Mouse (Mus musculus): ENCODE results near the gene Srd5a1. TPM values are rescaled to one million over a fixed set of nuclear protein-coding genes. Genes with fewer than 3 reads are reported as not detected.
"Not testable (repeated sequence)": the region's sequence is repeated elsewhere in the genome, so short reads cannot be mapped to it uniquely, and the experiment has no call there.

The Srd5a1 gene
- polyA plus RNA-seq, 1 experiment, result 4.7 TPM

GRCm38 (mm10) chr13:69638108-69638626 is 26.9 kb upstream of the Srd5a1 start:
- Histone ChIP-seq H3K4me3 (ENCODE audit: insufficient read depth, poor library complexity, severe bottlenecking) (no peak overlapping the region), H3ac (ENCODE audit: control insufficient read depth, insufficient read length, low read depth) (no peak overlapping the region), H3K79me3 (ENCODE audit: low read depth) (peaks cover 2% of the 10 kb centered on the region), H3K79me2 (ENCODE audit: control insufficient read depth, insufficient read depth) (no peaks in the 10 kb centered on the region), H3K36me3 (ENCODE audit: control insufficient read depth, insufficient read depth) (peaks cover 68% of the 10 kb centered on the region), H3K27me3 (ENCODE audit: control insufficient read depth, insufficient read depth, insufficient read length) (no peaks in the 10 kb centered on the region)
- TF ChIP-seq CEBPB (IDR thresholded peaks at IDR 0.05; ENCODE audit: low read depth) (no peak), MYOG (IDR thresholded peaks at IDR 0.05; ENCODE audit: control insufficient read depth, extremely low read depth, insufficient read length) (no peak)

DNA sequence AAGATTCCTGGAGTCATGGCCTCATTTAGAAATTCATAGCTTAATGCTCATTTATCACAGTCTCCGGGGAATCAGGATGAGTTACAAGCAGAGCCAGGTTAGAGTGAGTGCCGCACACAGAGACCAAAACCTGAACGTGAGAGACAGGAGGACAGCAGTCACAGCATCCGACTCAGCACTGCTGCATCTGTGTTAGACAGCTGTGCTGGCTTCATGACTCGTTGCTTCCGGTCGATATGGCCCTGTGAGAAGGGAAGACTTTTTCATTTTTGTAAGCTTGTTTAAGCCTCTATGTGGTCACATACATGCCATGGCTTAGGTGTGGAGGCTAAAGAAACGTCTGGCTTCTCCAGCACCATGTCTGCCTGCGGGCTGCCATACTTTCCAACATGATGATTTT is 26.4 kb upstream of the Srd5a1 start:
- no peak for TF ChIP-seq USF1 (IDR thresholded peaks at IDR 0.05; ENCODE audit: low read depth)
- TF ChIP-seq CEBPB (IDR thresholded peaks at IDR 0.05; ENCODE audit: low read depth), result no peak
- TF ChIP-seq CTCF (IDR thresholded peaks at IDR 0.05; ENCODE audit: control insufficient read depth, insufficient read depth, insufficient read length), result no peak
- no peak for TF ChIP-seq MYOG (IDR thresholded peaks at IDR 0.05; ENCODE audit: control insufficient read depth, extremely low read depth, insufficient read length)
- TF ChIP-seq FOSL1 (IDR thresholded peaks at IDR 0.05; ENCODE audit: insufficient read depth, low read length, poor library complexity, severe bottlenecking), result no peak
- TF ChIP-seq MYOD1 (IDR thresholded peaks at IDR 0.05; ENCODE audit: control insufficient read depth, insufficient read length, low read depth), result no peak
- peaks cover 72% of the 10 kb centered on the region for H3K36me3 ChIP-seq (ENCODE audit: control insufficient read depth, insufficient read depth)
- H3K4me3 ChIP-seq (ENCODE audit: insufficient read depth, poor library complexity, severe bottlenecking), result no peak overlapping the region
- peaks cover 2% of the 10 kb centered on the region for H3K79me3 ChIP-seq (ENCODE audit: low read depth)
- no peaks in the 10 kb centered on the region for H3K27me3 ChIP-seq (ENCODE audit: control insufficient read depth, insufficient read depth, insufficient read length)
- no peaks in the 10 kb centered on the region for H3K79me2 ChIP-seq (ENCODE audit: control insufficient read depth, insufficient read depth)
- H3ac ChIP-seq (ENCODE audit: control insufficient read depth, insufficient read length, low read depth), result no peak overlapping the region

DNA sequence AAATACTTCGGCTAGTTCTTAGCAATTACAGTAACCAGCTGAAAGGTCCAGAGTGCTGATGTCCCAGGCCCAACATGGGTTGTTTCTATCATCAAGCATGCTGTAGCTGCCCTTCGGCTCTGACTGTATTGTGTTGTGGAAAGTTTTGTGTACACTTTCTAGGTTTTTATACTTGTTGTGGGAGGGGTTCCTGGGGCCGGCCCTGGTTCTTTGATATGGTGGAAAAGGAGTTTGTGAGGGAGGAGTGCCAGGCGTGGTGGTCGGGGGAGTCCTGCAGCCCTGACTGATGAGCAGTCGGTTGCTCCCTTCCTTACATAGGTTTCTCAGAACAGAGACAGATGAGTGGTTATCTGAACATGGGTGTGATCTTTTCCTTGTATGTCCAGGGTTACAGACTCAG is 25.6 kb upstream of the Srd5a1 start:
- H3K36me3 ChIP-seq (ENCODE audit: control insufficient read depth, insufficient read depth), result peaks cover 80% of the 10 kb centered on the region
- TF ChIP-seq MYOG (IDR thresholded peaks at IDR 0.05; ENCODE audit: control insufficient read depth, extremely low read depth, insufficient read length) (no peak), USF1 (IDR thresholded peaks at IDR 0.05; ENCODE audit: low read depth) (no peak), CTCF (IDR thresholded peaks at IDR 0.05; ENCODE audit: control insufficient read depth, insufficient read depth, insufficient read length) (no peak), FOSL1 (IDR thresholded peaks at IDR 0.05; ENCODE audit: insufficient read depth, low read length, poor library complexity, severe bottlenecking) (no peak), CEBPB (IDR thresholded peaks at IDR 0.05; ENCODE audit: low read depth) (no peak), MAX (IDR thresholded peaks at IDR 0.05) (no peak), MYOD1 (IDR thresholded peaks at IDR 0.05; ENCODE audit: control insufficient read depth, insufficient read length, low read depth) (no peak)
- no peak overlapping the region for H3ac ChIP-seq (ENCODE audit: control insufficient read depth, insufficient read length, low read depth)
- no peaks in the 10 kb centered on the region for H3K79me2 ChIP-seq (ENCODE audit: control insufficient read depth, insufficient read depth)
- no peak overlapping the region for H3K4me3 ChIP-seq (ENCODE audit: insufficient read depth, poor library complexity, severe bottlenecking)
- H3K27me3 ChIP-seq (ENCODE audit: control insufficient read depth, insufficient read depth, insufficient read length), result no peaks in the 10 kb centered on the region
- peaks cover 2% of the 10 kb centered on the region for H3K79me3 ChIP-seq (ENCODE audit: low read depth)

GRCm38 (mm10) chr13:69636375-69636774 is 25.1 kb upstream of the Srd5a1 start:
- TF ChIP-seq CTCF (IDR thresholded peaks at IDR 0.05; ENCODE audit: control insufficient read depth, insufficient read depth, insufficient read length) (no peak), USF1 (IDR thresholded peaks at IDR 0.05; ENCODE audit: low read depth) (no peak), MYOD1 (IDR thresholded peaks at IDR 0.05; ENCODE audit: control insufficient read depth, insufficient read length, low read depth) (no peak), FOSL1 (IDR thresholded peaks at IDR 0.05; ENCODE audit: insufficient read depth, low read length, poor library complexity, severe bottlenecking) (no peak), CEBPB (IDR thresholded peaks at IDR 0.05; ENCODE audit: low read depth) (no peak), MAX (IDR thresholded peaks at IDR 0.05) (no peak), MYOG (IDR thresholded peaks at IDR 0.05; ENCODE audit: control insufficient read depth, extremely low read depth, insufficient read length) (no peak)
- Histone ChIP-seq H3K79me3 (ENCODE audit: low read depth) (peaks cover 2% of the 10 kb centered on the region), H3K36me3 (ENCODE audit: control insufficient read depth, insufficient read depth) (peaks cover 84% of the 10 kb centered on the region), H3K27me3 (ENCODE audit: control insufficient read depth, insufficient read depth, insufficient read length) (no peaks in the 10 kb centered on the region), H3K4me3 (ENCODE audit: insufficient read depth, poor library complexity, severe bottlenecking) (no peak overlapping the region), H3ac (ENCODE audit: control insufficient read depth, insufficient read length, low read depth) (no peak overlapping the region), H3K79me2 (ENCODE audit: control insufficient read depth, insufficient read depth) (no peaks in the 10 kb centered on the region)

- H3K36me3 ChIP-seq (ENCODE audit: control insufficient read depth, insufficient read depth), result peaks cover 90% of the 10 kb centered on the region
Measured at GRCm38 (mm10) chr13:69635836-69636235, 24.6 kb upstream of the Srd5a1 start.

DNA sequence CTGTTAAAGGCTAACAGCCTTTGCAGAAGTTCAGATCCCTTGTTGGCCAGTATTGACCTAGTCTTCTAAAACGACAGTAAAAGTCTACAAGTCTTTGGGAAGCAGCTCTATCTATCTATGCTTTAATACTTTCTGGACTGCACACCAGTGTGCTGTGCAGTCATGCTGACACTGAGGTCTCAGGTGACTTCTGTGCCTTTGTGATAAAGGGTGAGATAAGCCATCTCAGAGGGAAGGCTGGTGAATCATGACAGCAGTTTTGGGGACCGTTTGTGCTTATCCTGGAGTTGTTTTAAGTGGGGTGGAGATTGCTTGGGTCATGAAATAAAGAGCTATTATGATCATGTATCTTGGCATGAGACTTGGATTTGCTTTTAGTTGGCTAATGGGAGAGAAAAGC is 22.7 kb upstream of the Srd5a1 start:
- TF ChIP-seq CEBPB (IDR thresholded peaks at IDR 0.05; ENCODE audit: low read depth) (no peak), MYOD1 (IDR thresholded peaks at IDR 0.05; ENCODE audit: control insufficient read depth, insufficient read length, low read depth) (no peak)
- peaks cover 92% of the 10 kb centered on the region for H3K36me3 ChIP-seq (ENCODE audit: control insufficient read depth, insufficient read depth)

More at GRCm38 (mm10) chr13:69635836-69636235, 24.6 kb upstream of the Srd5a1 start:
- H3K79me2 ChIP-seq (ENCODE audit: control insufficient read depth, insufficient read depth); H3K79me3 ChIP-seq (ENCODE audit: low read depth); H3K4me3 ChIP-seq (ENCODE audit: insufficient read depth, poor library complexity, severe bottlenecking); H3K27me3 ChIP-seq (ENCODE audit: control insufficient read depth, insufficient read depth, insufficient read length); H3ac ChIP-seq (ENCODE audit: control insufficient read depth, insufficient read length, low read depth): not testable (repeated sequence)

More for the DNA sequence above, 22.7 kb upstream of the Srd5a1 start:
- H3K27me3 ChIP-seq (ENCODE audit: control insufficient read depth, insufficient read depth, insufficient read length), result no peaks in the 10 kb centered on the region
- peaks cover 2% of the 10 kb centered on the region for H3K79me3 ChIP-seq (ENCODE audit: low read depth)
- no peak overlapping the region for H3K4me3 ChIP-seq (ENCODE audit: insufficient read depth, poor library complexity, severe bottlenecking)
- H3ac ChIP-seq (ENCODE audit: control insufficient read depth, insufficient read length, low read depth), result no peak overlapping the region
- no peaks in the 10 kb centered on the region for H3K79me2 ChIP-seq (ENCODE audit: control insufficient read depth, insufficient read depth)
